Mouse (Mus musculus) embryonic facial prominence, embryonic 11.5 days (tissue): ENCODE measurements around the gene Btbd35f13. TPM values are rescaled to one million over a fixed set of nuclear protein-coding genes. Genes with fewer than 3 reads are reported as not detected.
"Not testable (repeated sequence)": the region's sequence is repeated elsewhere in the genome, so short reads cannot be mapped to it uniquely, and the experiment has no call there.

Source experiments
- ATAC-seq: fragments of 200-750 bp; cut with Nextera tagmentation; replicated peaks from 2 replicates; pipeline ENCODE4 v1.8.0; 2017; ENCODE audit warnings: low read depth; ENCODE audit not compliant: insufficient number of reproducible peaks, low FRiP score, low TSS enrichment
- DNase-seq: peaks from one replicate; pipeline ENCODE4 v3.0.0-alpha.2; 2015; ENCODE audit warnings: low spot score
- H3K27ac ChIP-seq: fragments of 300-500 bp; sonication (generic); replicated peaks from 2 replicates; pipeline ENCODE4 v1.5.1; 2014; ENCODE audit warnings: mild to moderate bottlenecking, low read depth, low read length, control low read depth
- H3K27me3 ChIP-seq: fragments of 300-500 bp; sonication (generic); 2 replicates; pipeline ENCODE4 v1.6.1; 2014; ENCODE audit warnings: mild to moderate bottlenecking, low read length, moderate library complexity, mixed read lengths; ENCODE audit not compliant: control insufficient read depth, insufficient read depth
- H3K36me3 ChIP-seq: fragments of 300-500 bp; sonication (generic); replicated peaks from 2 replicates; pipeline ENCODE4 v1.6.1; 2014; ENCODE audit warnings: low read depth, mild to moderate bottlenecking, low read length, moderate library complexity, mixed read lengths; ENCODE audit not compliant: control insufficient read depth, insufficient read depth
- H3K4me1 ChIP-seq: fragments of 300-500 bp; sonication (generic); 2 replicates; pipeline ENCODE4 v1.6.1; 2014; ENCODE audit warnings: low read length, mixed read lengths; ENCODE audit not compliant: control insufficient read depth, insufficient read depth
- H3K4me2 ChIP-seq: fragments of 300-500 bp; sonication (generic); 2 replicates; pipeline ENCODE4 v1.6.1; 2014; ENCODE audit warnings: low read depth, mild to moderate bottlenecking, control low read depth, low read length, moderate library complexity
- H3K4me3 ChIP-seq: fragments of 300-500 bp; sonication (generic); 2 replicates; pipeline ENCODE4 v1.5.1; 2014; ENCODE audit warnings: low read depth, low read length, control low read depth
- H3K9ac ChIP-seq: fragments of 300-500 bp; sonication (generic); replicated peaks from 2 replicates; pipeline ENCODE4 v1.6.1; 2014; ENCODE audit warnings: mild to moderate bottlenecking, control low read depth, low read length
- H3K9me3 ChIP-seq: fragments of 300-500 bp; sonication (generic); replicated peaks from 2 replicates; pipeline ENCODE4 v1.6.1; 2016; ENCODE audit warnings: mild to moderate bottlenecking, low read length, inconsistent platforms, mixed read lengths; ENCODE audit not compliant: control insufficient read depth
- WGBS: fragments of 180-500 bp; shearing (Covaris S2); extraction: QIAGEN DNeasy Blood & Tissue Kit; methylation state at CpG from one replicate; pipeline ENCODE4 v1.1.7; 2014; 5-methylcytosine and 5-hydroxymethylcytosine counted together
- polyA plus RNA-seq: library from polyadenylated mRNA; unstranded; fragments of >200 nt; fragmentation: Nextera tagmentation; extraction: Ambion mirVana; gene quantifications from 2 replicates; pipeline ENCODE4 v1.2.1, GENCODE M21; 2014

Gene Btbd35f13
- not detected in 2 replicates for polyA plus RNA-seq

GRCm38 (mm10) chrX:33656872-33657271 is at the start of gene Btbd35f13:
TSS of gene Btbd35f13 (plus strand) at chrX:33657172.
- DNase-seq, H3K9me3 ChIP-seq, H3K36me3 ChIP-seq, H3K4me3 ChIP-seq, ATAC-seq, H3K4me1 ChIP-seq, H3K27me3 ChIP-seq, H3K27ac ChIP-seq, H3K4me2 ChIP-seq, H3K9ac ChIP-seq: not testable (repeated sequence)
- WGBS, result 88% methylated on average over 2 of the region's 3 CpGs

GRCm38 (mm10) chrX:33702249-33702648 is 45.3 kb downstream of the Btbd35f13 start, which contains the start of gene Btbd35f14:
TSS of gene Btbd35f14 (minus strand) at chrX:33702349.
- not testable (repeated sequence) for H3K4me2 ChIP-seq, H3K9me3 ChIP-seq, DNase-seq, H3K4me1 ChIP-seq, H3K9ac ChIP-seq, H3K27ac ChIP-seq, H3K27me3 ChIP-seq, ATAC-seq, H3K4me3 ChIP-seq, H3K36me3 ChIP-seq
- no CpG with 5 or more reads among the region's 3 CpGs for WGBS

Other genes with a start within 250 kb of the Btbd35f13 start
- gene Btbd35f15, start 79.9 kb upstream of the Btbd35f13 start, polyA plus RNA-seq, result not detected in 2 replicates
- not detected in 2 replicates for gene Btbd35f14, start 45.2 kb downstream of the Btbd35f13 start, polyA plus RNA-seq